Mouse (Mus musculus) CH12.LX (cell line): Measurements from ENCODE around the gene Neu2.

Source experiments
- BHLHE40 ChIP-seq: IDR thresholded peaks from 2 replicates; pipeline ENCODE4 v1.6.1; 2011; ENCODE audit warnings: mild to moderate bottlenecking, low read depth, low read length, improper control_type of control experiment
- CHD1 ChIP-seq: IDR thresholded peaks from 2 replicates; pipeline ENCODE4 v1.6.1; 2012; ENCODE audit warnings: low read depth, low read length, improper control_type of control experiment, inconsistent platforms
- CTCF ChIP-seq, 2 experiments: IDR thresholded peaks in 1 of 2; conservative IDR thresholded peaks in 1 of 2; 2 replicates each; pipeline ENCODE4 v1.5.1; 2011 to 2012; ENCODE audit warnings: low read depth in 2 of 2, low read length in 2 of 2, improper control_type of control experiment in 1 of 2, inconsistent platforms in 1 of 2, mild to moderate bottlenecking in 1 of 2, moderate library complexity in 1 of 2
- E2F4 ChIP-seq: IDR thresholded peaks from 2 replicates; pipeline ENCODE4 v1.6.1; 2011; ENCODE audit warnings: low read depth, low read length, improper control_type of control experiment; ENCODE audit not compliant: insufficient replicate concordance
- EP300 ChIP-seq: IDR thresholded peaks from 2 replicates; pipeline ENCODE4 v1.6.1; 2011; ENCODE audit warnings: low read length, improper control_type of control experiment
- KAT2A ChIP-seq: IDR thresholded peaks from 2 replicates; pipeline ENCODE4 v1.6.1; 2012; ENCODE audit warnings: low read length, improper control_type of control experiment, inconsistent platforms; ENCODE audit not compliant: insufficient replicate concordance
- MAX ChIP-seq: IDR thresholded peaks from 2 replicates; pipeline ENCODE4 v1.6.1; 2011; ENCODE audit warnings: low read length, improper control_type of control experiment
- POLR2A ChIP-seq: IDR thresholded peaks from 2 replicates; pipeline ENCODE4 v1.6.1; 2011; ENCODE audit warnings: low read depth, mild to moderate bottlenecking, improper control_type of control experiment, low read length
- TBP ChIP-seq: conservative IDR thresholded peaks from 2 replicates; pipeline ENCODE4 v1.6.1; 2011; ENCODE audit warnings: low read depth, low read length, improper control_type of control experiment
- ZKSCAN1 ChIP-seq: IDR thresholded peaks from 2 replicates; pipeline ENCODE4 v1.6.1; 2012; ENCODE audit warnings: low read depth, inconsistent platforms, low read length, improper control_type of control experiment, borderline replicate concordance
- ZMIZ1 ChIP-seq: IDR thresholded peaks from 2 replicates; pipeline ENCODE4 v1.6.1; 2012; ENCODE audit warnings: low read depth, mild to moderate bottlenecking, inconsistent platforms, low read length, improper control_type of control experiment
- ZNF384 ChIP-seq: IDR thresholded peaks from 2 replicates; pipeline ENCODE4 v1.6.1; 2012; ENCODE audit warnings: low read depth, low read length, improper control_type of control experiment, inconsistent platforms

GRCm38 (mm10) chr1:87614576-87615295 lies 105.0 kb downstream of the Neu2 start:
- TF ChIP-seq CTCF (conservative IDR thresholded peaks at IDR 0.05 in 1 of 2, IDR thresholded peaks at IDR 0.05 in 1 of 2; ENCODE audit: low read depth in 2 of 2, low read length in 2 of 2) (no peak), ZKSCAN1 (no peak), ZMIZ1 (no peak), TBP (no peak), MAX (no peak), BHLHE40 (no peak), E2F4 (no peak), CHD1 (no peak), ZNF384 (no peak), EP300 (no peak), POLR2A (no peak), KAT2A (no peak)
